Mouse (Mus musculus) central nervous system, embryonic 18 days (tissue): Measurements from ENCODE around the gene Gramd1b. TPM values are rescaled to one million over a fixed set of nuclear protein-coding genes. Genes with fewer than 3 reads are reported as not detected.

ENCODE experiments used
- polyA plus RNA-seq: library from polyadenylated mRNA; depleted of rRNA; stranded (reverse); fragments of >200 nt; gene quantifications from 2 replicates; pipeline ENCODE4 v1.2.3, GENCODE M21; 2012; rRNA removed

The Gramd1b gene
- polyA plus RNA-seq, result 68.2 and 72.6 TPM in 2 replicates

GRCm38 (mm10) chr9:40531027-40531621, at the start of gene Gramd1b:
Gramd1b (minus strand) TSS chr9:40531383.

GRCm38 (mm10) chr9:40269103-40269861, 261.9 kb downstream of the Gramd1b start, which contains the start of gene Scn3b:
Scn3b (plus strand) TSS chr9:40269217.

Other genes with a start within 250 kb of the Gramd1b start
- gene Gm21915, start 139.2 kb upstream of the Gramd1b start, polyA plus RNA-seq, result not detected in 2 replicates
- gene Clmp, start 154.6 kb upstream of the Gramd1b start, polyA plus RNA-seq, result 47.3 and 50.6 TPM in 2 replicates